Mouse (Mus musculus): ENCODE measurements around the gene Igf1. TPM values are rescaled to one million over a fixed set of nuclear protein-coding genes. Genes with fewer than 3 reads are reported as not detected.
A peak's percentile ranks its signal among the peaks of the same experiment; 100 is the strongest.

Igf1 gene
- polyA plus RNA-seq, 1 experiment from 2014 or later, result 30.5 TPM

GRCm38 (mm10) chr10:87892256-87892655 lies 34.2 kb downstream of the Igf1 start:
- ATAC-seq (ENCODE audit: low FRiP score, low TSS enrichment), result no peak
- Histone ChIP-seq H3K36me3 (ENCODE audit: insufficient read depth, low read length) (no peaks in the 10 kb centered on the region), H3K9me3 (ENCODE audit: low read length) (no peaks in the 10 kb centered on the region), H3K27ac (ENCODE audit: low read length) (no peak overlapping the region), H3K4me1 (ENCODE audit: insufficient read depth, low read length) (no peaks in the 10 kb centered on the region), H3K4me2 (replicated peaks; ENCODE audit: low read depth, low read length) (no peak overlapping the region), H3K27me3 (ENCODE audit: insufficient read depth, low read length) (no peaks in the 10 kb centered on the region), H3K9ac (replicated peaks; ENCODE audit: low read length) (no peak overlapping the region), H3K4me3 (ENCODE audit: low read length) (no peak overlapping the region)

DNA sequence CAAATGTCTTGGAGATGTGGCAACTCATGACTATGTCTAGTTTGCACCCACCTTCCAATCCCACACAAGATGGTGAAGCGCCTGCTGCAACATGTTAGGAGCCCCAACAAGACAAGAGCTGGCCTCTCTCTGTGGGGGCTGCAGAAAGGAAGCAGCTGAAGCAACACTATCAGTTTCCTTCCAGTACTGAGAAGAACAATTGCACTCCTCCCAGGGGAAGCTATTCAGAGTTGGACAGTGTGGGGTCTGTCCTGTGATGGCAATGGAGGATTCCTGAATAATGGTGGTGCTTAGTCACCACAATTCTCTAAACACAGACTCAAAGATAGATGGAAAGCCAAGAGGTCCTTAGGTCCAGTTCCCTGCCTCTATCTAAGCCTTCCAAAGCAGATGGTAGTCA lies 35.2 kb downstream of the Igf1 start:
- WGBS, result 83% methylated on average over 1 of the region's 1 CpGs
- H3K27me3 ChIP-seq (ENCODE audit: insufficient read depth, low read length), result no peaks in the 10 kb centered on the region
- no peak overlapping the region for H3K9ac ChIP-seq (replicated peaks; ENCODE audit: low read length)

DNA sequence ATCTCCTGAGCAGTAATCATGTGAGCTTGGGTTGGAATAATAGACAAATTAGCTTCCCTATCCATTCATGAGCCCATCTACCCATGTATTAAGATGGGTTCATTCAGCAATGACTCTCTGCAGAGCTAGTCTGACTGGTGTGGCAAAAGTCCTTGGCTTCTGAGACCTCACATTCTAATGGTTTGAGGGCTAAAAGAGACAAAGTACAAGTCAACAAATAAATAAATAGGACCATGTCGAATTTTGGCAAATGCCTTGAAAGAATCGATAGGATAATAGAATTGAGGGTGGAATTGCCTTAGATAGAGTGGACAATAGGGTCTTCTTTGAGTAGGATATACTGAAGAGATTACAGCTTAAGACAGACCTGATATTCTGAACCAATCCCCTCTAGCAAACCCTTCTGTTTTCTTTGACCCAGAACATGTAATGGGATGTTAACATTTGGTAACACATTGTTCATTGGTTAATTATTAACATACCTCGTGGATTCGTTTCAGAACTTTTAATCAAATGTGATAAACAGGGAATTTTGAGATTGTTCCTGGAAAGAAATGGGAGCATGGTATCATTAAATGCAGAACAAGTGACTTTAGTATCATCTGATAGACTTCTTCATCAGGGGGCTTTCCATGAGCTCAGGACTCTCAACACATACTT lies 36.5 kb downstream of the Igf1 start:
- H3K4me3 ChIP-seq (ENCODE audit: low read length), result no peak overlapping the region
- H3K36me3 ChIP-seq (ENCODE audit: insufficient read depth, low read length), result no peaks in the 10 kb centered on the region
- H3K4me2 ChIP-seq (replicated peaks; ENCODE audit: low read depth, low read length), result no peak overlapping the region
- WGBS, result 85% methylated on average over 4 of the region's 4 CpGs
- no peaks in the 10 kb centered on the region for H3K4me1 ChIP-seq (ENCODE audit: insufficient read depth, low read length)
- H3K9me3 ChIP-seq (ENCODE audit: low read length), result no peaks in the 10 kb centered on the region
- no peak overlapping the region for H3K27ac ChIP-seq (ENCODE audit: low read length)
- H3K9ac ChIP-seq (replicated peaks; ENCODE audit: low read length), result no peak overlapping the region
- no peak for ATAC-seq (ENCODE audit: low FRiP score, low TSS enrichment)
- H3K27me3 ChIP-seq (ENCODE audit: insufficient read depth, low read length), result no peaks in the 10 kb centered on the region

More for the DNA sequence above, 35.2 kb downstream of the Igf1 start:
- no peaks in the 10 kb centered on the region for H3K9me3 ChIP-seq (ENCODE audit: low read length)
- peak; percentile 35; the same call in 1 of the 2 replicates for ATAC-seq (ENCODE audit: low FRiP score, low TSS enrichment)
- no peaks in the 10 kb centered on the region for H3K36me3 ChIP-seq (ENCODE audit: insufficient read depth, low read length)
- H3K4me1 ChIP-seq (ENCODE audit: insufficient read depth, low read length), result no peaks in the 10 kb centered on the region
- H3K4me2 ChIP-seq (replicated peaks; ENCODE audit: low read depth, low read length), result no peak overlapping the region
- no peak overlapping the region for H3K27ac ChIP-seq (ENCODE audit: low read length)
- no peak overlapping the region for H3K4me3 ChIP-seq (ENCODE audit: low read length)

- H3K36me3 ChIP-seq (ENCODE audit: insufficient read depth, low read length), result no peaks in the 10 kb centered on the region
- H3K9ac ChIP-seq (replicated peaks; ENCODE audit: low read length), result no peak overlapping the region
- H3K9me3 ChIP-seq (ENCODE audit: low read length), result no peaks in the 10 kb centered on the region
- ATAC-seq (ENCODE audit: low FRiP score, low TSS enrichment), result no peak
- H3K27ac ChIP-seq (ENCODE audit: low read length), result no peak overlapping the region
- no peak overlapping the region for H3K4me2 ChIP-seq (replicated peaks; ENCODE audit: low read depth, low read length)
- H3K27me3 ChIP-seq (ENCODE audit: insufficient read depth, low read length), result no peaks in the 10 kb centered on the region
- no peak overlapping the region for H3K4me3 ChIP-seq (ENCODE audit: low read length)
- 70% methylated on average over 2 of the region's 2 CpGs for WGBS
- no peaks in the 10 kb centered on the region for H3K4me1 ChIP-seq (ENCODE audit: insufficient read depth, low read length)
Observed at GRCm38 (mm10) chr10:87895351-87895750, 37.3 kb downstream of the Igf1 start.

DNA sequence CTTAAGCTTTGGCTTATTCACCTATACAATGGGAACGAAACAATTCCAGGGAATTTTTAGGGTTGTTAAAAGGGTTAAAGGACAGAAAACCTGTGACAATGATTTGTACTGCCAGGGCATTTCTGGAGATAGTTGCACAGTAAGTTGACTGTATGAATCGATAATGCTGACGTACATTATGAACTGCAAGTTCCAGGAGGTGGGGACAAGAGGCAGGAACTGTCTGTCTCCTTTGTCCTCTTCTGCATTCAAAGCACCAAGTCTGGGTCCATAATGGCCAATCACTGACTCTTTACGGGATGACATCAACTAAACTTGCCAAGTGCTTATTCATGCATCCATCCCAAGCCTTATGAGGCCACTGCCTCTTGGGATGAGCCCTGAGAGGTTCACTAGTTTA lies 39.3 kb downstream of the Igf1 start:
- Histone ChIP-seq H3K27ac (ENCODE audit: low read length) (no peak overlapping the region), H3K9ac (replicated peaks; ENCODE audit: low read length) (no peak overlapping the region), H3K9me3 (ENCODE audit: low read length) (no peaks in the 10 kb centered on the region), H3K36me3 (ENCODE audit: insufficient read depth, low read length) (no peaks in the 10 kb centered on the region), H3K4me3 (ENCODE audit: low read length) (no peak overlapping the region), H3K4me1 (ENCODE audit: insufficient read depth, low read length) (no peaks in the 10 kb centered on the region), H3K27me3 (ENCODE audit: insufficient read depth, low read length) (no peaks in the 10 kb centered on the region), H3K4me2 (replicated peaks; ENCODE audit: low read depth, low read length) (no peak overlapping the region)
- 91% methylated on average over 4 of the region's 4 CpGs for WGBS
- no peak for ATAC-seq (ENCODE audit: low FRiP score, low TSS enrichment)

DNA sequence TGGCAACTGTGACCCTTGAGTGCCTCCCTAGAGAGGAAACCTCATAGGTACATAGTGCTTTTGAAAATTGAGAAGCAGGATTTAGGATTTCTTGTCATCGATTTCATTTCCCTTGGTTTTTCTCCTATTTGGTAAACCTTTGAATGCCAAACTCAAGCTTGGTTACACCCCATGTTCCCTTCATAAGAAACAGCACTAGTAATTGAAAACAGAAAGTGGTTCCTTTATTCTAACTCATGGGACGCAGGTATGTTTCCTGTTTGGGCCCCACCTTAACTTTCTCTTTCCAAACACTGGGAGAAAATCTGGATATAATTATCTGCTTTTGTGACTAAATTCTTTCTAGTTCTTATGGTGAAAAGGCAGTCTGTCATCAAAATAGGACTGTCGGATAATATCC lies 40.8 kb downstream of the Igf1 start:
- Histone ChIP-seq H3K4me1 (ENCODE audit: insufficient read depth, low read length) (no peaks in the 10 kb centered on the region), H3K9ac (replicated peaks; ENCODE audit: low read length) (no peak overlapping the region), H3K4me2 (replicated peaks; ENCODE audit: low read depth, low read length) (no peak overlapping the region), H3K4me3 (ENCODE audit: low read length) (no peak overlapping the region), H3K36me3 (ENCODE audit: insufficient read depth, low read length) (no peaks in the 10 kb centered on the region), H3K9me3 (ENCODE audit: low read length) (no peaks in the 10 kb centered on the region), H3K27ac (ENCODE audit: low read length) (no peak overlapping the region), H3K27me3 (ENCODE audit: insufficient read depth, low read length) (no peaks in the 10 kb centered on the region)
- no peak for ATAC-seq (ENCODE audit: low FRiP score, low TSS enrichment)
- WGBS, result 91% methylated on average over 3 of the region's 3 CpGs

GRCm38 (mm10) chr10:87901916-87902315 lies 43.9 kb downstream of the Igf1 start:
- Histone ChIP-seq H3K4me2 (replicated peaks; ENCODE audit: low read depth, low read length) (no peak overlapping the region), H3K9ac (replicated peaks; ENCODE audit: low read length) (no peak overlapping the region)
- 64% methylated on average over 7 of the region's 7 CpGs for WGBS

DNA sequence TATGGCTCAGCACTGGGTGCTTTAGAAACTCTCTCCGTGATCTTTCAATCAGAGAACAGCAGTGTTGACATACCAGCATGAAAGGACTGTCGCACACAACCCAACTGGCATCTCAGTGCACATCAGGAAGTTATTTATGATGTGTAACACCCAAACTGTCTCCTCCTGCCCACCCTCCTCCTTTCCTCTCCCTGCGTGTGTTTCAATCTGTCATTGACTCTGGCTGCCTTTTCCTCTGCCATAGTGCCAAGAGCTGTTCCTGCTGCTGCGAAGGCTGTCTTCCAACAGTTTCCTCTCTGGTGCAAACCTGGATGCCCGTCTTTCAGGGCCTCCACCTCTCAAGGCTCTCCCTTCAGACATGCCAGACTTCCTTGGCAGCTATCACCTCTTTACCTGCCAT lies 46.3 kb downstream of the Igf1 start:
- Histone ChIP-seq H3K4me2 (replicated peaks; ENCODE audit: low read depth, low read length) (no peak overlapping the region), H3K4me3 (ENCODE audit: low read length) (no peak overlapping the region), H3K9ac (replicated peaks; ENCODE audit: low read length) (no peak overlapping the region), H3K9me3 (ENCODE audit: low read length) (no peaks in the 10 kb centered on the region), H3K27ac (ENCODE audit: low read length) (no peak overlapping the region), H3K27me3 (ENCODE audit: insufficient read depth, low read length) (no peaks in the 10 kb centered on the region), H3K4me1 (ENCODE audit: insufficient read depth, low read length) (no peaks in the 10 kb centered on the region; the same call in 1 of the 2 replicates), H3K36me3 (ENCODE audit: insufficient read depth, low read length) (no peaks in the 10 kb centered on the region)
- ATAC-seq (ENCODE audit: low FRiP score, low TSS enrichment), result no peak
- WGBS, result 42% methylated on average over 5 of the region's 5 CpGs

More at GRCm38 (mm10) chr10:87901916-87902315, 43.9 kb downstream of the Igf1 start:
- no peaks in the 10 kb centered on the region for H3K27me3 ChIP-seq (ENCODE audit: insufficient read depth, low read length)
- no peak overlapping the region for H3K27ac ChIP-seq (ENCODE audit: low read length)
- no peak for ATAC-seq (ENCODE audit: low FRiP score, low TSS enrichment)
- no peaks in the 10 kb centered on the region for H3K36me3 ChIP-seq (ENCODE audit: insufficient read depth, low read length)
- H3K4me1 ChIP-seq (ENCODE audit: insufficient read depth, low read length), result no peaks in the 10 kb centered on the region; the same call in 1 of the 2 replicates
- no peak overlapping the region for H3K4me3 ChIP-seq (ENCODE audit: low read length)
- H3K9me3 ChIP-seq (ENCODE audit: low read length), result no peaks in the 10 kb centered on the region

DNA sequence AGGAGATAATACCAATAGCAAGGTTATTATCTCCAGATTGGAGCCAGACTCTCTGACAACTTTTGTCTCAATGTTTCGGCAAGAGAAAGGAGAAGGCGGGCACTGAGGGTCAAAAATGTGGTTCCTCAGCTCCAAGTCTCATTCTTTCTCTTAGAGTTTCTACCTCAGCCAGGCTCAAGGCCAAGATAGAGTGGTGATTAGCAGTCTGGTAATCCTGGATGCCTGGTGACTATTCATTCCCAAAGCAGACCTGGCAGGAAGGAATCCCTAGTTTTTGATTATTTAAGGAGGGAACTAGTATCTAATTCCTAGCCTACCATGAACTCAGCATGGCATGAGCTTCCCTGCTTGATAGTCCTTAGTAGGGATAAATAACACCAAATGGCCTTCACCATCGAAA lies 47.0 kb downstream of the Igf1 start:
- no peaks in the 10 kb centered on the region for H3K27me3 ChIP-seq (ENCODE audit: insufficient read depth, low read length)
- H3K4me1 ChIP-seq (ENCODE audit: insufficient read depth, low read length), result no peaks in the 10 kb centered on the region; the same call in 1 of the 2 replicates
- no peak overlapping the region for H3K4me3 ChIP-seq (ENCODE audit: low read length)
- WGBS, result 86% methylated on average over 3 of the region's 3 CpGs
- ATAC-seq (ENCODE audit: low FRiP score, low TSS enrichment), result no peak
- H3K36me3 ChIP-seq (ENCODE audit: insufficient read depth, low read length), result no peaks in the 10 kb centered on the region
- no peaks in the 10 kb centered on the region for H3K9me3 ChIP-seq (ENCODE audit: low read length)
- no peak overlapping the region for H3K9ac ChIP-seq (replicated peaks; ENCODE audit: low read length)
- no peak overlapping the region for H3K27ac ChIP-seq (ENCODE audit: low read length)
- H3K4me2 ChIP-seq (replicated peaks; ENCODE audit: low read depth, low read length), result no peak overlapping the region

DNA sequence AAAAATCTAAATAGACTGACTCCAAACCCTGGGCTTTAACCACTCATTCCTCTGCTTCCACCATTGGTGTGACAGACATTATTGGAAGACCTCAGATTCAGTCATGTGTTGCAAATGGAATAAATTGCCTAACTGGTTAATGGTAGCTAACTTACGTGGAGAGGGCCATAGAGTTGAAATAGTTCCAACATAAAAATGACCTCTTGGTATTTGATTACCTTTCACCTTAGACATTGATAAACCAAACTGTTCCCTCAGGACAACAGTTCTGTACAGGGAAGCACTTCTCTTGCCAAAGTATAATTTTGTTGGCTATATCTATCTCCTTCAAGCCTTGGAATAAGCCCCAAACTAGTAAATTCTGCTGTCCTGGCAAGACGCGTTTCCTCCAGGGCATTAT lies 48.1 kb downstream of the Igf1 start:
- no peak overlapping the region for H3K9ac ChIP-seq (replicated peaks; ENCODE audit: low read length)
- WGBS, result 62% methylated on average over 3 of the region's 3 CpGs
- H3K9me3 ChIP-seq (ENCODE audit: low read length), result no peaks in the 10 kb centered on the region
- no peak overlapping the region for H3K4me2 ChIP-seq (replicated peaks; ENCODE audit: low read depth, low read length)
- H3K4me1 ChIP-seq (ENCODE audit: insufficient read depth, low read length), result no peaks in the 10 kb centered on the region; the same call in 1 of the 2 replicates
- H3K27ac ChIP-seq (ENCODE audit: low read length), result no peak overlapping the region
- H3K36me3 ChIP-seq (ENCODE audit: insufficient read depth, low read length), result no peaks in the 10 kb centered on the region
- H3K27me3 ChIP-seq (ENCODE audit: insufficient read depth, low read length), result no peaks in the 10 kb centered on the region
- no peak overlapping the region for H3K4me3 ChIP-seq (ENCODE audit: low read length)
- no peak for ATAC-seq (ENCODE audit: low FRiP score, low TSS enrichment)
